Mouse (Mus musculus): ENCODE measurements around the gene Tmem235.

DNA sequence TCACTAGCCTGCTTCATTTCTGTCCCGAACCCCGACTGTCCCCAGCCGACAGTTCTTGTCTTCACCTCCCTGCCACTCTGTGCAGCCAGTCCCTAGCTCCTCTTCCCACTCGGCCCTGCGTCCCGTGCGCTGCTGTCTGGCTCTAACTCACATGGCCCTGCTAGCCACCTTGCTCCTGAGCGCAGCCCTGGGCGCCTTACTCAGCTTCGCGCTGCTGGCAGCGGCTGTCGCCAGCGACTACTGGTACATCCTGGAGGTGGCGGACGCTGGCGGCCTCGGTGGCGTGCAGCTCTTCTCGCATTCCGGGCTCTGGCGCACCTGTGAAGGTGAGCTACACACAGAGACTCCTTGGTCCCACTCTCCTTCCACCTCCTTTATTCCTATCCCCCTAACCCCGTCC is at the start of gene Tmem235:
- TF ChIP-seq CTCF (IDR thresholded peaks at IDR 0.05) = no peak
- no peak for TF ChIP-seq EP300 (IDR thresholded peaks at IDR 0.05; ENCODE audit: insufficient read depth, low read depth, low read length)
